Mouse (Mus musculus): Measurements from ENCODE around the gene Cep295nl. TPM values are rescaled to one million over a fixed set of nuclear protein-coding genes. Genes with fewer than 3 reads are reported as not detected.
A peak's percentile ranks its signal among the peaks of the same experiment; 100 is the strongest.
"Not testable (repeated sequence)": the region's sequence is repeated elsewhere in the genome, so short reads cannot be mapped to it uniquely, and the experiment has no call there.

The Cep295nl gene
- polyA plus RNA-seq, 1 experiment: not detected

- Histone ChIP-seq H3K36me3 (replicated peaks; ENCODE audit: low read length) (no peaks in the 10 kb centered on the region), H3K27me3 (replicated peaks) (peaks cover 20% of the 10 kb centered on the region), H3K4me3 (replicated peaks) (no peak overlapping the region), H3K9me3 (peaks cover 20% of the 10 kb centered on the region), H3K4me1 (peaks cover 7% of the 10 kb centered on the region; the same call in 1 of the 2 replicates)
- TF ChIP-seq FLI1 (IDR thresholded peaks at IDR 0.05; ENCODE audit: low read length): no peak
- TF ChIP-seq GATA1 (IDR thresholded peaks at IDR 0.05; ENCODE audit: borderline replicate concordance, low read length): no peak
Measured at GRCm38 (mm10) chr11:118312132-118312723, 30.1 kb downstream of the Cep295nl start.

GRCm38 (mm10) chr11:118307962-118308361, 34.3 kb downstream of the Cep295nl start:
- Histone ChIP-seq H3K27me3 (replicated peaks) (peaks cover 16% of the 10 kb centered on the region), H3K9me3 (peaks cover 20% of the 10 kb centered on the region)
- H3K36me3 ChIP-seq (replicated peaks; ENCODE audit: low read length); H3K4me1 ChIP-seq; H3K4me3 ChIP-seq (replicated peaks): not testable (repeated sequence)

DNA sequence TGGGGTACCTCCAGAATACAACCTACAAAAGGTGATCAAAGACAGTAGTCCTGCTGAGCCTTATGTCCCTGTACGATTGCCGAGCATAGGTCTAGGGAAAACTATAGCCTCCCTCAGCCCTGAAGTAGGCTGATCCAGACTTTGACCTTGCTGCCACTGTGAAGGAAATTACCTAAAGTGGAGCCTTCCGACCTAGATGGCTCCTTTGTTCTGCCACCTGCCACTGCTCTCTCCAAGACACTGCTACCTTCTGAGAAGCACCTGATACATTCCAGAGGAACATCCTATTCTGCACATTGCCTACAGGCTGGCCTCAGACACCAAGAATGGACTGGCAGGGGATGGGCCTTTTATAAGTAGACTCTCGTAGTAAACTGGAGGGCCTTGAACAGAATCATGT, 38.3 kb downstream of the Cep295nl start:
- peaks cover 11% of the 10 kb centered on the region for H3K9me3 ChIP-seq
- H3K4me1 ChIP-seq; H3K4me3 ChIP-seq (replicated peaks); H3K36me3 ChIP-seq (replicated peaks; ENCODE audit: low read length): not testable (repeated sequence)
- peaks cover 32% of the 10 kb centered on the region for H3K27me3 ChIP-seq (replicated peaks)

DNA sequence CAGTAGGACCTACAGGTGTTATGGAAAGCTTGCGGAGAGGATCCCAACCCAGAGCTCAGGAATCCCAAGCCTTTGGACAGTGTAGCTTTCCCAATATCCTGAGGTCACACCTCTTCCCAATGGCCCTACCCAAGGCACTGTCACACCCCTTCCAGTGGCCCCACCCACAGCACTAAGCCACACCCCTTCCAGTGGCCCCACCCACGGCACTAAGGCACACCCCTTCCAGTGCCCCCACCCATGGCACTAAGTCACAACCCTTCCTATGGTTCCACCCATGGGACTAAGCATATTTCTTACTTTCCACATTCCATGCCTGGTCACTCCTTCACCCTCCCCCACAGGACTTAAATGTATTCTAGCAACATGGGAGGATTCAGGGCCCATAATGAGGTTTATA, 43.5 kb downstream of the Cep295nl start:
- no peaks in the 10 kb centered on the region; the same call in 1 of the 2 replicates for H3K4me1 ChIP-seq
- H3K36me3 ChIP-seq (replicated peaks; ENCODE audit: low read length): no peaks in the 10 kb centered on the region
- no peak for TF ChIP-seq GATA1 (IDR thresholded peaks at IDR 0.05; ENCODE audit: borderline replicate concordance, low read length)
- TF ChIP-seq FLI1 (IDR thresholded peaks at IDR 0.05; ENCODE audit: low read length): no peak
- no peak overlapping the region for H3K4me3 ChIP-seq (replicated peaks)
- peaks cover 12% of the 10 kb centered on the region for H3K9me3 ChIP-seq
- peaks cover 68% of the 10 kb centered on the region for H3K27me3 ChIP-seq (replicated peaks)

GRCm38 (mm10) chr11:118297967-118298366, 44.3 kb downstream of the Cep295nl start:
- Histone ChIP-seq H3K4me1 (peaks cover 8% of the 10 kb centered on the region), H3K4me3 (replicated peaks) (no peak overlapping the region), H3K27me3 (replicated peaks) (peaks cover 64% of the 10 kb centered on the region), H3K36me3 (replicated peaks; ENCODE audit: low read length) (no peaks in the 10 kb centered on the region), H3K9me3 (peaks cover 12% of the 10 kb centered on the region)
- TF ChIP-seq FLI1 (IDR thresholded peaks at IDR 0.05; ENCODE audit: low read length) (no peak), GATA1 (IDR thresholded peaks at IDR 0.05; ENCODE audit: borderline replicate concordance, low read length) (no peak)

GRCm38 (mm10) chr11:118295026-118295425, 47.3 kb downstream of the Cep295nl start:
- Histone ChIP-seq H3K27me3 (replicated peaks) (peaks cover 48% of the 10 kb centered on the region), H3K4me3 (replicated peaks) (peak overlapping the region; percentile 4)
- TF ChIP-seq FLI1 (IDR thresholded peaks at IDR 0.05; ENCODE audit: low read length) (no peak), GATA1 (IDR thresholded peaks at IDR 0.05; ENCODE audit: borderline replicate concordance, low read length) (no peak)

GRCm38 (mm10) chr11:118292671-118293070, 49.6 kb downstream of the Cep295nl start:
- Histone ChIP-seq H3K4me1 (peaks cover 41% of the 10 kb centered on the region), H3K27me3 (replicated peaks) (peaks cover 35% of the 10 kb centered on the region), H3K9me3 (peaks cover 12% of the 10 kb centered on the region), H3K36me3 (replicated peaks; ENCODE audit: low read length) (peaks cover 2% of the 10 kb centered on the region), H3K4me3 (replicated peaks) (no peak overlapping the region)
- no peak for TF ChIP-seq GATA1 (IDR thresholded peaks at IDR 0.05; ENCODE audit: borderline replicate concordance, low read length)
- TF ChIP-seq FLI1 (IDR thresholded peaks at IDR 0.05; ENCODE audit: low read length): no peak

More at GRCm38 (mm10) chr11:118295026-118295425, 47.3 kb downstream of the Cep295nl start:
- Histone ChIP-seq H3K9me3 (peaks cover 12% of the 10 kb centered on the region), H3K4me1 (peaks cover 22% of the 10 kb centered on the region), H3K36me3 (replicated peaks; ENCODE audit: low read length) (no peaks in the 10 kb centered on the region)

GRCm38 (mm10) chr11:118289999-118290889, 52.1 kb downstream of the Cep295nl start, which contains the start of gene Usp36:
Gene Usp36 (minus strand): TSS chr11:118290244.
- Histone ChIP-seq H3K36me3 (replicated peaks; ENCODE audit: low read length) (peaks cover 27% of the 10 kb centered on the region), H3K9me3 (peaks cover 11% of the 10 kb centered on the region), H3K4me1 (peaks cover 44% of the 10 kb centered on the region), H3K4me3 (replicated peaks) (peak within 1 kb of the TSS; percentile 100), H3K27me3 (replicated peaks) (peaks cover 13% of the 10 kb centered on the region)
- peak; percentile 71 for TF ChIP-seq FLI1 (IDR thresholded peaks at IDR 0.05; ENCODE audit: low read length)
- TF ChIP-seq GATA1 (IDR thresholded peaks at IDR 0.05; ENCODE audit: borderline replicate concordance, low read length): no peak

DNA sequence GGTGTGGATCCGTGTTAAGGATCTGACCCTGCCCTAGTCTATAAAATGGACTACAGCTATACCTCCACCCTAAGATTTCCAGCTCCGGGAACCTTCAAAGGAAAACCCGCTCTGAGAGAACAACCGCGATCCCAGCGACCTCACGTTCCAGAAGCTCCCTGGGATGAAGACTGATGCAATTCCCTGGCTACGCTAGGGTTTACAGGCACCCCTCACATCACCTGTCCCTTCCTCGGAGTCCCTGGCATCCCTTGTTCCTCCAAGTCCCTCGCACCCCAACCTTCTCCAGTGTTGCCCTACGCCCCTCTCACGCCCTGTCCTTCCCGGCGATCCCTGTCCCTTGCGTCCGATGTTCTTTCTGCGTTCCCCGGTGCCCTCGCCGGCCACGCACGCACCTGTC, 52.7 kb downstream of the Cep295nl start:
- Histone ChIP-seq H3K27me3 (replicated peaks) (peaks cover 9% of the 10 kb centered on the region), H3K9me3 (peaks cover 6% of the 10 kb centered on the region), H3K36me3 (replicated peaks; ENCODE audit: low read length) (peaks cover 34% of the 10 kb centered on the region), H3K4me1 (peaks cover 47% of the 10 kb centered on the region), H3K4me3 (replicated peaks) (peak overlapping the region; percentile 100)
- no peak for TF ChIP-seq FLI1 (IDR thresholded peaks at IDR 0.05; ENCODE audit: low read length)
- no peak for TF ChIP-seq GATA1 (IDR thresholded peaks at IDR 0.05; ENCODE audit: borderline replicate concordance, low read length)

GRCm38 (mm10) chr11:118289037-118289511, 53.2 kb downstream of the Cep295nl start:
- peaks cover 1% of the 10 kb centered on the region for H3K9me3 ChIP-seq
- peaks cover 47% of the 10 kb centered on the region for H3K4me1 ChIP-seq
- no peak for TF ChIP-seq GATA1 (IDR thresholded peaks at IDR 0.05; ENCODE audit: borderline replicate concordance, low read length)
- no peak for TF ChIP-seq FLI1 (IDR thresholded peaks at IDR 0.05; ENCODE audit: low read length)
- H3K36me3 ChIP-seq (replicated peaks; ENCODE audit: low read length): peaks cover 38% of the 10 kb centered on the region
- peaks cover 6% of the 10 kb centered on the region for H3K27me3 ChIP-seq (replicated peaks)
- H3K4me3 ChIP-seq (replicated peaks): peak overlapping the region; percentile 100

Measured in megakaryocyte, embryonic 14.5 days (primary cell).